Mouse (Mus musculus) heart, postnatal 0 days (tissue): ENCODE measurements around the gene Acoxl.

Experiments used
- CTCF ChIP-seq: IDR thresholded peaks from 2 replicates; pipeline ENCODE4 v1.5.1; 2016; ENCODE audit warnings: antibody characterized with exemption, control low read depth, low read depth
- EP300 ChIP-seq: IDR thresholded peaks from 2 replicates; pipeline ENCODE4 v1.6.1; 2016; ENCODE audit warnings: antibody characterized with exemption, low read depth

DNA sequence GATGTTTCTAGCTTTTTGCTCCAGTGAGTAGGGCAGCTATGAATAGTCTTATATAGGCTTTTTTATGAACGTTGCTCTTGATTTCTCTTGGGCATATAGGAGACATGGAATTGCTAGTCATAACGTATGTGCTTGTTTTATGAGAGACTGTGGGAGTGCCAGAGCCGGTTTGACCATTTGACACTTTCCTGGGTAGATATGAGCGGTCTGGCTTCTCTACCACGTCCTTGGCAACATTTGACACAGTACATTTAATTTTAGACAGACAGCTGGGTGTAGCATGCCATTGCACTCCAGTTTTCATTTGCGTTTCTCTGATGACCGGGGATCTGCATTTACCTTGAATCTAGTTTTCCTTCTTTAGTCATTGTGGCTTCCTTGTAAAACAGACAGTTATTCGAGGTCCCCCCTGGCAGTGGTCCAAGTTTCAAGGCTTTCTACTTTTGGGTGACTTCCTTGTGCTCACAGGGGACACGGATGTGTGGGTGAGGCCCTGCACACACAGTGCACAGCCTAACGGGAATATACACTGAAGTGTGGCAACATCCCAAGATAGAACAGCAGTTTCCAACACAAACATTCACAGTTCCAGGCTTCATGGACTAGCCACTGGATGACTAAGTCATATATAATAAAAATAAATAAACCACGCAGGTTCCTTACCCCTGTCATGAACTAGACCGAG lies 202.5 kb downstream of the Acoxl start:
- no peak for TF ChIP-seq CTCF
- TF ChIP-seq EP300, result no peak
